Mouse (Mus musculus): ENCODE data around the gene Gtf2e1. TPM values are rescaled to one million over a fixed set of nuclear protein-coding genes. Genes with fewer than 3 reads are reported as not detected.
A peak's percentile ranks its signal among the peaks of the same experiment; 100 is the strongest.

Gene Gtf2e1
- polyA plus RNA-seq, 1 experiment from 2014 or later: 48.1 TPM

DNA sequence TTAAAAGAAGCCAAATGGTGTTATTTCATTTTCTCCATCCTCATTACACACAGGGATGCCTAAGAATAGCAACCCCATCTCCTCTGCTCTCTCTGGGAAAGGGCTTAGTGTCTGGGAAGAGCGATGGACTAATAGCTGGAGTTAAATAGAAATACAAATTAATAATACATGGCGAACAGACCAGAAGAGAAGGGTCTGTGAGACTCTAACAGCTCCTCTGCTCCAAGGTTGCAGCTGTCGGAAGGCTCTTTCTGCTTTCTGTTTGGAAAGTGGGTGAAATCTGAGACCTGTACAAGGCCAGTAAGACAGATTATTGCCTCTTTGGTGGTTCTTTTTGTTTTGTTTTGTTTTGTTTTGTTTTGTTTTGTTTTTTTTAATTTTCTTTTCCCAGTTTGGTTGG, 32.0 kb upstream of the Gtf2e1 start:
- Histone ChIP-seq H3K4me3 (no peak overlapping the region), H3K9me3 (replicated peaks) (no peaks in the 10 kb centered on the region), H3K27me3 (ENCODE audit: low read depth, poor library complexity, severe bottlenecking) (no peaks in the 10 kb centered on the region), H3K36me3 (peaks cover 17% of the 10 kb centered on the region), H3K4me1 (peaks cover 33% of the 10 kb centered on the region), H3K27ac (peak overlapping the region; percentile 77)
- DNase-seq (ENCODE audit: low spot score): no peak
- 60% methylated on average over 3 of the region's 3 CpGs for WGBS

DNA sequence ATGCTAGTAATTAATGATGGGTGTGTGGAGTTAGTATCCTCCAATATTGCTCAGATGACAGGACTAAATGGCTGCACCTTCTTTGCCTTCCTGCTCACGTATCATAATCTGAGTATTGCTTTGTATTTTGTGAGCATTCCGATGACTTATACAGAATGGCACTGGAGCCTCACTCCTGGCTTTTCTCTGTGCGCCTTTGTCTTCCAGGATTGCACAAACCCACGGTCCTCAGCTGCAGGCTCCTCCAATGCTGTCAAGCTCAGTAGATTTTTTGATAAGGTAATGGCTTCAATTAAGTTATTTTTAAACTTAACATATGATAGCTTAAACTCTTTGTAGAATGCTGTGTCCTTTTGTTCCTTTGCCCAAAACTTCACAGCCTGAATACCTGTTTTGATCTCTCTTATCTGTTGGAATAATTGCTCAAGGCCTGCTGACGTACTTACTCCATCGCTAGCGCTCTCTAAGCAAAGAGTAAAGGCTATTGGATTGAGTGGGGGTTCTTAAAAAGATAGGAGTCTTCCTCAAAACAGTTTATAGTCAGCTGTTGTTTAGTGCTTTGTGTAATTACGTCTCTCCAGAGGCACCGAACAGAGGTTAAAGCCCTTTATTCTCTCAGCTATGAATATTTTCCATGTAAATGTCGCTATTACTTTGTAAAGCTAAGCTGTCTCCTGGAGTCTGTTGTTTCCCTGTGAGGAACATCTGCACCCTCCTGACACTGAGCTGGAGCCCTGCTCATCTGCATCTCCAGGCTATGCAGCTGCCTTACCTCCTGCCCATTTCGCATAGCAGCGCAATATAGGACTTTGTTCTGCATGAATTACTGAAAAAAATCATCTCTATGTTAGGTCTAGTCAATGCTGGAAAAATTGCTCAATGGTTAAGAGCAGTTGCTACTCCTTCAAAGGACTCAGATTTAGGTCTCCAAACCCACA, 27.8 kb upstream of the Gtf2e1 start:
- no peak overlapping the region for H3K27ac ChIP-seq
- H3K4me1 ChIP-seq: peaks cover 24% of the 10 kb centered on the region
- H3K27me3 ChIP-seq (ENCODE audit: low read depth, poor library complexity, severe bottlenecking): no peaks in the 10 kb centered on the region
- no peak overlapping the region for H3K4me3 ChIP-seq
- peaks cover 9% of the 10 kb centered on the region; the same call in 1 of the 2 replicates for H3K36me3 ChIP-seq
- H3K9me3 ChIP-seq (replicated peaks): no peaks in the 10 kb centered on the region
- 92% methylated on average over 12 of the region's 12 CpGs for WGBS
- DNase-seq (ENCODE audit: low spot score): no peak

DNA sequence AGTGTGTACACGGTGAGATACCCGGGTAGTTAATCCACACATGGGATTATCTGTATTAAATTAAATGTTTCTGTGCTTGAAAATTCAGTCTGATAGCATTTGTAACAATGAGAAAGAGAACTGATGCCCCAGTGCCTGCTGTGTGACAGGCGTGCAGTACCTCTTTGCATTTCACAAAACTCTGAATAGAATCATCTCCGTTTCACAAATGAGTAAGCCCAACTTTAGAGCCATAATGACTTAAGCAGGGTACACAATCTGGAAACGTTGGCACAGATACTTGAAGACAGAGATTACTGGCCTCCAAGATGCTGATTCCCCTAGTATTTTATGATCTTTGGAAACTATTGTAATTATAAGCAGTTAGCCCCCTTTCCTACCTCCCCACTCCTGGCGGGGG, 26.5 kb upstream of the Gtf2e1 start:
- no peaks in the 10 kb centered on the region for H3K9me3 ChIP-seq (replicated peaks)
- WGBS: 84% methylated on average over 6 of the region's 6 CpGs
- H3K36me3 ChIP-seq: peaks cover 9% of the 10 kb centered on the region; the same call in 1 of the 2 replicates
- no peak for DNase-seq (ENCODE audit: low spot score)
- peaks cover 11% of the 10 kb centered on the region for H3K4me1 ChIP-seq
- H3K27me3 ChIP-seq (ENCODE audit: low read depth, poor library complexity, severe bottlenecking): no peaks in the 10 kb centered on the region
- H3K27ac ChIP-seq: no peak overlapping the region
- H3K4me3 ChIP-seq: no peak overlapping the region

DNA sequence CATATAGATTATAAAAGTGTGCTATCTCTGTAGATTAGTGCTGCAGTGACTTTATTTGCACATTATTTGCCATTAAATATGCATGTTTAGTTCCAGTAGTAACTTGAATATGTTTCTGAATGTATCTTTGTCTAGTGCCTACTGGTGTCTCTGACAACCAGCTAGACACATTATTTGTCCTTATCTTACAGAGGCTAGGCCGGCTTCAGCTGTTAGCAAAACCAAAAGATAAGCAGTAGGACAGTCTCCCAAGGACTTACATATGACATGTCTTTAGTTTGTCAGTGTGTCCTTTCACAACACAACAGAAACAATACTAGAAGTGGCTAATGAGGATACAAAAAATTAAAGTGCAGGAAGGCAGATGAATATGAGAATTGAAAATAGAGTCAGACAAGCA, 25.5 kb upstream of the Gtf2e1 start:
- DNase-seq (ENCODE audit: low spot score): no peak
- Histone ChIP-seq H3K4me3 (no peak overlapping the region), H3K27me3 (ENCODE audit: low read depth, poor library complexity, severe bottlenecking) (no peaks in the 10 kb centered on the region), H3K4me1 (peaks cover 2% of the 10 kb centered on the region), H3K36me3 (peaks cover 9% of the 10 kb centered on the region; the same call in 1 of the 2 replicates), H3K9me3 (replicated peaks) (no peaks in the 10 kb centered on the region), H3K27ac (no peak overlapping the region)
- WGBS: 96% methylated on average over 1 of the region's 1 CpGs

DNA sequence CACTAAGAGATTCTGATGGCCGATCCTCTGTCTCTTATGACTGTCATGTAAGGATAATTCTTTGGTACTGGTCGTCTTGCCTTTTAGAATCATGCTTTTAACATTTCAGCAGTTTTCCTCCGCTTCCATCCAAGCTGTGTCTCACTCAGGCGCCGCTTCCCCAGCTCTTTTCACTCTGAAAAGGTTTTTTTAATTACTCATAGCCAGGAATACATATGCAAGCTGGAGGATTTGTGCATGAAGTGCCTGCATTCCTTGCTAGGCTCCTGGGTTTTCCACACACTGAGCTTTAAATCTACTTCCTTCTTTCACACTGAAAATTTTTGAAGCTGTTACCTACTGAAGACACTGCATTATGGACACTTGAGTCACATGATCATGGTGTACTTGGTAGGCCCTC, 23.4 kb upstream of the Gtf2e1 start:
- H3K27ac ChIP-seq: no peak overlapping the region
- no peak overlapping the region for H3K4me3 ChIP-seq
- DNase-seq (ENCODE audit: low spot score): no peak
- no peaks in the 10 kb centered on the region for H3K27me3 ChIP-seq (ENCODE audit: low read depth, poor library complexity, severe bottlenecking)
- H3K9me3 ChIP-seq (replicated peaks): no peaks in the 10 kb centered on the region
- 95% methylated on average over 5 of the region's 5 CpGs for WGBS
- H3K4me1 ChIP-seq: no peaks in the 10 kb centered on the region; the same call in none of the 2 replicates
- peaks cover 17% of the 10 kb centered on the region for H3K36me3 ChIP-seq

DNA sequence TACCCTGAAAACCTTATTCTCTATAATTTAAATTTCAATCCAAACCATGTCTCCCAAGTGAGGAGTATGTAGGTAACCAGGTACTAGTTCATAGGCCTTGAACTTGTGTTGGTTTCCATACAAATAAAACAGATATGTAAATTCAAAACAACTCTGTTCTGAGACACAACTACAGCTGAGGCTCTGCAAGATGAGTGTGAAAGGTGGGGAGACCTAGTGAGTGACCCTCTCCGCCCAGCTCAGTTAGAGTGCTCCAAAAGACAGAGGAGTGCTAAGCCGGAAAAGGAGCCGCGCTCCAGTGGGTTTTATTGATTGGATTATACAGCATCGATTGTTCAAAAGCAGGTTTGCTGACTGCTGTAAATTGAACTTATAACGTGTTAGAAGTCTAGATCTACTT, 22.8 kb upstream of the Gtf2e1 start:
- WGBS: 91% methylated on average over 6 of the region's 6 CpGs
- H3K36me3 ChIP-seq: peaks cover 22% of the 10 kb centered on the region
- no peaks in the 10 kb centered on the region for H3K27me3 ChIP-seq (ENCODE audit: low read depth, poor library complexity, severe bottlenecking)
- no peaks in the 10 kb centered on the region; the same call in none of the 2 replicates for H3K4me1 ChIP-seq
- H3K27ac ChIP-seq: no peak overlapping the region
- no peak for DNase-seq (ENCODE audit: low spot score)
- H3K9me3 ChIP-seq (replicated peaks): no peaks in the 10 kb centered on the region
- no peak overlapping the region for H3K4me3 ChIP-seq

DNA sequence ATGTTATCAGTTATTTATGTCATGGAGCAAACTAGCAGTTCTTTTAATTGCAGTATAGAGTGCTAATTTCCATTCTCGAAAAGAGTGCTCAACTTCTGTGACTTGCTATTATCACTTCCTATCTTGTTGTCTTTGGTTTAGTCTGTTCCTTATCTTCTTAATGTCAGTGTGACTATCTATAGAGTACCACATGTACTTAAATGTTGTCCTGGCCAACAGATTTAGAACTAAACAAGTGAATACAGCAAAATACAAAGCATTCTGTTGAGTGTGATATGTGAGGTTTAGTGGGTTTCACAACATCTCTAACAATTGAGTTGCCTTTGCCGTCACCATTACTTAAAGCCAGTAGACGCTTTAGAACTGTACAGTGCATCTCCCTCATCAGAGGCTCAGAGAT, 13.2 kb upstream of the Gtf2e1 start:
- H3K4me3 ChIP-seq: no peak overlapping the region
- H3K36me3 ChIP-seq: peaks cover 16% of the 10 kb centered on the region
- WGBS: 90% methylated on average over 3 of the region's 3 CpGs
- no peaks in the 10 kb centered on the region for H3K4me1 ChIP-seq
- H3K27me3 ChIP-seq (ENCODE audit: low read depth, poor library complexity, severe bottlenecking): no peaks in the 10 kb centered on the region
- no peak for DNase-seq (ENCODE audit: low spot score)
- no peaks in the 10 kb centered on the region for H3K9me3 ChIP-seq (replicated peaks)
- H3K27ac ChIP-seq: no peak overlapping the region

DNA sequence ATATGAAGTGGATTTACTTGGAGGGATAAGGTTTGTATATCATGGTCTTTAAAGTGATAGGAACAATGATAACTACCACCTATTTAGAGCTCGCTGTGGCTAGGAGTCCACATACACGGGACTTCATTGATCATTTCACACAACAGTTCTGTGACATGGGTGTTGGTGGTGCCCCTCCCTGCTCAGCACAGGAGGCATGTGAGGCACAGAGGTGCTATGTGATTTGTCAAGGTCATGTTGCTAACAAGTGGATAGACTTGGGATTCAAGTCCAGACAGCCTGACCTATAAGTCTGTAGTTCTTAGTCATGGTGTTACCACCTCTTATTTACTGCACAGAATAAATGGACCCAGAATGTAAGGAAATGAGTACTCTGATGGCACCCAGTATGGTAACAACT, 11.4 kb upstream of the Gtf2e1 start:
- H3K9me3 ChIP-seq (replicated peaks): no peaks in the 10 kb centered on the region
- WGBS: 93% methylated on average over 2 of the region's 2 CpGs
- no peak overlapping the region for H3K4me3 ChIP-seq
- H3K36me3 ChIP-seq: 0 out of 2 replicates have a peak, but pooled peaks cover 3% of the 10 kb centered on the region
- DNase-seq (ENCODE audit: low spot score): no peak
- H3K27ac ChIP-seq: no peak overlapping the region
- H3K4me1 ChIP-seq: no peaks in the 10 kb centered on the region
- H3K27me3 ChIP-seq (ENCODE audit: low read depth, poor library complexity, severe bottlenecking): no peaks in the 10 kb centered on the region

DNA sequence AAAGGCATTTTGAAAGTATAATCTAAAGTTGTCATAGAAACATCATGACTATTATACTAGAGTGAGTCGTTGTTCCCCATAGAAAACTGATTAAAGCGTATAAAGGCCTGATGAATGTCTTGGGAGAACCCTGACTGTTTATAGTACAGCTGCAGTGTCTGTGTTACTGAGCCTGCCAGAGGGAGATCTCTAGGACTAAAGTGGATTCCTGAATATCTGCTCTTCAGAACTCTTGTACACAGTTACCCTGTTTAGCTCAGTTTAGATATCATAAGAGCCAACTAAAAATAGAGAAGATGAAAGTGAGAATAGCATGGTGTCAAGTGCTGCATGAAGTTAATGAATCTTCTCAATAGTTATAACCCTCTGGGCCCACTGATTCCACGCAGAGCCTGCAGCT, 10.7 kb upstream of the Gtf2e1 start:
- H3K4me3 ChIP-seq: no peak overlapping the region
- H3K36me3 ChIP-seq: 0 out of 2 replicates have a peak, but pooled peaks cover 3% of the 10 kb centered on the region
- no peaks in the 10 kb centered on the region for H3K9me3 ChIP-seq (replicated peaks)
- H3K27me3 ChIP-seq (ENCODE audit: low read depth, poor library complexity, severe bottlenecking): no peaks in the 10 kb centered on the region
- no peaks in the 10 kb centered on the region for H3K4me1 ChIP-seq
- no peak overlapping the region for H3K27ac ChIP-seq
- DNase-seq (ENCODE audit: low spot score): no peak
- WGBS: 88% methylated on average over 3 of the region's 3 CpGs

DNA sequence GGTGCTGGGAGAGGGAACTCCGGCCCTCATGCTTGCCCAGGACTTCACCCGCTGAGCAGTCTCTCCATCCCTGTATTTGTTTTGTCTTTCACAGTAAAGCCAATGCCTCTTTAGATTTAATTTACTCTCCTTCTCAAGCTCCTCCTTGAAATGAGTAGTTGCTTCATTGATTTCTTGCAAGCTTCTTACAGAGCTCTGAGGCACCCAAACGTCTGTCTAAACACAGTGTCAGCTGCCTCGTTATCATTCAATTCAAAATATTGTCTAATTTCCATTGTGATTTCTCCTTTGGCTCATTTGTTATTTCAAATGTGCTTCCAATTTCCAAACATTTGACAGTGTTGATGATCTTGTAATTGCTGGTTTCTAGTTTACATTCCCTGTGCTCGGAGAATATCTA, 6.7 kb upstream of the Gtf2e1 start:
- no peak overlapping the region for H3K27ac ChIP-seq
- H3K27me3 ChIP-seq (ENCODE audit: low read depth, poor library complexity, severe bottlenecking): no peaks in the 10 kb centered on the region
- no peak overlapping the region for H3K4me3 ChIP-seq
- H3K9me3 ChIP-seq (replicated peaks): no peaks in the 10 kb centered on the region
- 85% methylated on average over 5 of the region's 5 CpGs for WGBS
- no peaks in the 10 kb centered on the region for H3K4me1 ChIP-seq
- DNase-seq (ENCODE audit: low spot score): no peak
- H3K36me3 ChIP-seq: peaks cover 19% of the 10 kb centered on the region

DNA sequence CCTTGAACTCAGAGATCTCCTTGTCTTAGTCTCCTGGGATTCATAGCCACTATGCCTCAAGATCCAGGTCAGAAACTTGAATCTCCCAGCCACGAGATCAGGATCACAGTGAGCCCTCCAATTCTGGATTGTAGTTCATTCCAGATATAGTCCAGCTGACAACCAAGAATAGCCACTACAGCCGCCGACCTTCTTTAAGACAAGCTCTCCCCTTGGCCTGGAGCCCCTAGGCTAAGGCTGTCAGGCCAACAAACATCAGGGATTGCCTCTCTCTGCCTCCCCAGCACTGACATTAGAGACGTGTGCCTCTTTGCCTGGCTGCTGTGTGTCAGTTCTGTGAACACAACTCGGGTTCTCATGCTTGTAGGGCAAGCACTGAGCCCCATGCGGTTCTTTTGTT, 1.2 kb upstream of the Gtf2e1 start:
- no peak for DNase-seq (ENCODE audit: low spot score)
- peaks cover 23% of the 10 kb centered on the region for H3K36me3 ChIP-seq
- no peaks in the 10 kb centered on the region for H3K9me3 ChIP-seq (replicated peaks)
- peak overlapping the region; percentile 98 for H3K27ac ChIP-seq
- 95% methylated on average over 6 of the region's 6 CpGs for WGBS
- peak overlapping the region; percentile 76 for H3K4me3 ChIP-seq
- peaks cover 15% of the 10 kb centered on the region for H3K4me1 ChIP-seq
- no peaks in the 10 kb centered on the region for H3K27me3 ChIP-seq (ENCODE audit: low read depth, poor library complexity, severe bottlenecking)

DNA sequence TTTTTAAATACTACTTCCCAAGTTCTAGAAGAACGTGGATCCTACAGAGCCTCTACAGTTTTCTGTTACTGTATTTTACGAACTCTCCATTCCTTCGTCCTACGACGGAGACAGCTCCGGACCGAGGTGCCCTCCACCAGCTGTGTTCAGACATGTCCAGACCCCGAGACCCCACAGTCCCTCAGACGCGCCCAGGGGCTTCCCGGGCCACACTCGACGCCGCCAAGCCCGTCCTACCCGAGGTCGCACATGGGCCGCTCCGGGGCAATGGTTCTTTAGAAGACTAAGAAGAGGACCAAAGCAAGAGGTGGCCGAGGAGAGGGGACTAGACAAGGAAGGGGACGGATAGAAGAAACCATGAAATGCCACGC, 364 bp downstream of the Gtf2e1 start:
- WGBS: under 1% methylated on average over 22 of the region's 22 CpGs
- Histone ChIP-seq H3K9me3 (replicated peaks) (no peaks in the 10 kb centered on the region), H3K4me1 (peaks cover 15% of the 10 kb centered on the region)

DNA sequence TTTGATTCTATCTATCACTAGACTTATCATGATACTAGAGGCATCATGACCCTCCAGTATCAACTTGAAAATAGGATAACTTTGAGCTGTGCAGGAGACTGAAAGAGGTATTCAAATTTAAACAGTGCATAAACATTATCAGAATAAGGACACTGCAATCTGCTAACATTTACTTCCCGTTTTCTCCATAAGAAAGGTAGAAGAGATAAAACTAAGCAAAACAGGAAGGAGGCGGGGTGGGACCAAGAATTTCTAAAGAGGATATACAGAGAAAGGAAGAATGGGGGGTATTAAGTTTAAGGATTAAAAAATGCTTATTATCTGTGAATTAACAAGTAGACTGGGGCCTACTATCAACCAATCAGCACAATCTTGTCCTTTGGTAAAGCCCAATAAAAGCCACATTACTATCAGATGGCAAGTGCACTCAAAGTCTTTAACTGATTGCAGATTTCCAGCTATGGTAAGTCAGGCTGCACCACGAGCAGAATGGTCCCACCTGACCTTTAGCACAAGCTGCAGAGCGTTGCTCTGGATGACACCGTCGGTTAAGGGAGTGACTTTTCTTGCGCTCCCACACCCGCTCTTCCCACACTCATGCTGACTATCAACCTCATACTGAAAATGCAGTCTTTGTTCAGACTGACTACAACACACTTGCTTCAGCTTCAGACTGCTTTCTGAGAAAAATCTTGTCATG, 6.1 kb downstream of the Gtf2e1 start:
- peaks cover 15% of the 10 kb centered on the region for H3K4me1 ChIP-seq
- no peak for DNase-seq (ENCODE audit: low spot score)
- peaks cover 51% of the 10 kb centered on the region for H3K36me3 ChIP-seq
- H3K27me3 ChIP-seq (ENCODE audit: low read depth, poor library complexity, severe bottlenecking): no peaks in the 10 kb centered on the region
- no peak overlapping the region for H3K4me3 ChIP-seq
- H3K27ac ChIP-seq: no peak overlapping the region
- no peaks in the 10 kb centered on the region for H3K9me3 ChIP-seq (replicated peaks)
- WGBS: 89% methylated on average over 8 of the region's 8 CpGs

More for the DNA sequence above, 364 bp downstream of the Gtf2e1 start:
- peak overlapping the region; percentile 98 for H3K27ac ChIP-seq
- H3K36me3 ChIP-seq: peaks cover 36% of the 10 kb centered on the region
- peak overlapping the region; percentile 76 for H3K4me3 ChIP-seq
- H3K27me3 ChIP-seq (ENCODE audit: low read depth, poor library complexity, severe bottlenecking): no peaks in the 10 kb centered on the region
- no peak for DNase-seq (ENCODE audit: low spot score)
